Mouse (Mus musculus) olfactory bulb, adult 2 months (tissue): ENCODE results near the gene AF366264.

Experiments used
- CTCF ChIP-seq: fragments of 200-500 bp; IDR thresholded peaks from 2 replicates; pipeline ENCODE4 v1.5.1; 2012; ENCODE audit warnings: low read depth, mild to moderate bottlenecking, low read length, moderate library complexity; ENCODE audit not compliant: insufficient read depth
- POLR2A ChIP-seq: fragments of 200-500 bp; IDR thresholded peaks from 2 replicates; pipeline ENCODE4 v1.6.1; 2012; ENCODE audit warnings: mild to moderate bottlenecking, low read depth, low read length, moderate library complexity; ENCODE audit not compliant: insufficient read depth

DNA sequence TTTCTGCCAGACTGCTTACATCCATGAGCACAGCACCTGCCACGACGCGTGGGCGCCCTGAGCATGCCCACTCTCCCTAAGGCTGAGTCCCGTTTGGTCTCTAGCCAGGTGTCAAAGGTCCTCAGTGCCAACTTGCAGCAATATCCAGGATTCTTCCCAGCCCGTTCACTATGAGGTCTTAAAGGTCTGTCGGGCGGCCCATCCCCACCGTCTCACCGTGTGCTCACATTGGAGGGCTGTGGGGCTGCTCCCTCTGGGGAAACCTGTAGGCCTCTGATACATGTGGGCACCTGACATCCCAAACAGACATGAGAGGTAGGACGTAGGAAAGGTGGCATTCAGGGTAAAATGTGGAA, 44.5 kb downstream of the AF366264 start:
- TF ChIP-seq CTCF (no peak), POLR2A (no peak)
